Mouse (Mus musculus) liver, adult 2 months (tissue): ENCODE measurements at regions not wholly inside any gene's neighbourhood (a gene's known extent, or its start where the extent isn't known, plus 50 kb on each side); places are given as distances from the start of the nearest gene placed in this dataset.

Experiments
- CTCF ChIP-seq: fragments of 200-500 bp; IDR thresholded peaks from 2 replicates; pipeline ENCODE4 v1.5.1; 2011; ENCODE audit warnings: low read depth, low read length, control low read depth
- POLR2A ChIP-seq: fragments of 200-500 bp; IDR thresholded peaks from 2 replicates; pipeline ENCODE4 v1.6.1; 2011; ENCODE audit warnings: low read length, control low read depth; ENCODE audit not compliant: insufficient read depth; ENCODE audit errors: extremely low read depth

- no peak for TF ChIP-seq CTCF
- no peak for TF ChIP-seq POLR2A
Measured at GRCm38 (mm10) chr11:32128551-32128950, 71.5 kb downstream of the Il9r start.
